Mouse (Mus musculus) cerebellum, adult 2 months (tissue): ENCODE measurements at regions not wholly inside any gene's neighbourhood (a gene's known extent, or its start where the extent isn't known, plus 50 kb on each side); places are given as distances from the start of the nearest gene placed in this dataset.
A peak's percentile ranks its signal among the peaks of the same experiment; 100 is the strongest.

Source experiments
- CTCF ChIP-seq: fragments of 200-500 bp; IDR thresholded peaks from 2 replicates; pipeline ENCODE4 v1.5.1; 2011; ENCODE audit warnings: low read depth, mild to moderate bottlenecking, control low read depth, low read length, moderate library complexity, borderline replicate concordance; ENCODE audit not compliant: insufficient read depth
- POLR2A ChIP-seq: fragments of 200-500 bp; IDR thresholded peaks from 2 replicates; pipeline ENCODE4 v1.6.1; 2011; ENCODE audit warnings: low read length, control low read depth, borderline replicate concordance; ENCODE audit not compliant: insufficient read depth

GRCm38 (mm10) chr6:60555590-60556235, 273.9 kb downstream of the Snca start:
- TF ChIP-seq POLR2A: no peak
- 0 out of 2 replicates have a peak, but pooled peaks have one; percentile 9 for TF ChIP-seq CTCF
